Mouse (Mus musculus) hindbrain, embryonic 12.5 days (tissue): ENCODE measurements around the gene Aig1. TPM values are rescaled to one million over a fixed set of nuclear protein-coding genes. Genes with fewer than 3 reads are reported as not detected.

Experiments
- ATAC-seq: fragments of 200-750 bp; cut with Nextera tagmentation; 2 replicates; pipeline ENCODE4 v1.8.0; 2017; ENCODE audit warnings: moderate TSS enrichment; ENCODE audit not compliant: low FRiP score
- H3K27ac ChIP-seq: fragments of 300-500 bp; sonication (generic); 2 replicates; pipeline ENCODE4 v1.5.1; 2016; ENCODE audit warnings: mild to moderate bottlenecking
- H3K27me3 ChIP-seq: fragments of 300-500 bp; sonication (generic); 2 replicates; pipeline ENCODE4 v1.6.1; 2016; ENCODE audit warnings: mild to moderate bottlenecking
- H3K36me3 ChIP-seq: fragments of 300-500 bp; sonication (generic); 2 replicates; pipeline ENCODE4 v1.6.1; 2016; ENCODE audit warnings: mild to moderate bottlenecking
- H3K4me1 ChIP-seq: fragments of 300-500 bp; sonication (generic); 2 replicates; pipeline ENCODE4 v1.6.1; 2016
- H3K4me2 ChIP-seq: fragments of 300-500 bp; sonication (generic); replicated peaks from 2 replicates; pipeline ENCODE4 v1.6.1; 2016; ENCODE audit warnings: mild to moderate bottlenecking
- H3K4me3 ChIP-seq: fragments of 300-500 bp; sonication (generic); 2 replicates; pipeline ENCODE4 v1.5.1; 2016; ENCODE audit warnings: mild to moderate bottlenecking
- H3K9ac ChIP-seq: fragments of 300-500 bp; sonication (generic); 2 replicates; pipeline ENCODE4 v1.6.1; 2016; ENCODE audit warnings: mild to moderate bottlenecking, moderate library complexity
- H3K9me3 ChIP-seq: fragments of 300-500 bp; sonication (generic); replicated peaks from 2 replicates; pipeline ENCODE4 v1.6.1; 2016; ENCODE audit warnings: mild to moderate bottlenecking
- WGBS: fragments of 180-500 bp; shearing (Covaris S2); methylation state at CpG from one replicate; pipeline ENCODE4 v1.1.7; 2016; 5-methylcytosine and 5-hydroxymethylcytosine counted together
- polyA plus RNA-seq: library from polyadenylated mRNA; unstranded; fragments of >200 nt; fragmentation: Nextera tagmentation; extraction: Ambion mirVana; gene quantifications from 2 replicates; pipeline ENCODE4 v1.2.1, GENCODE M21; 2016

Gene Aig1
- polyA plus RNA-seq, 1 experiment from 2014 or later, result 43.1 TPM

GRCm38 (mm10) chr10:13652061-13652460 is 216.7 kb downstream of the Aig1 start:
- H3K9ac ChIP-seq, result no peak overlapping the region
- H3K4me2 ChIP-seq, result no peak overlapping the region
- H3K4me3 ChIP-seq, result no peak overlapping the region
- H3K4me1 ChIP-seq, result no peaks in the 10 kb centered on the region
- H3K27me3 ChIP-seq, result no peaks in the 10 kb centered on the region
- WGBS, result 94% methylated on average over 4 of the region's 4 CpGs
- no peak overlapping the region for H3K27ac ChIP-seq
- no peak for ATAC-seq
- H3K36me3 ChIP-seq, result no peaks in the 10 kb centered on the region
- no peaks in the 10 kb centered on the region for H3K9me3 ChIP-seq

GRCm38 (mm10) chr10:13641750-13642149 is 227.0 kb downstream of the Aig1 start:
- Histone ChIP-seq H3K36me3 (no peaks in the 10 kb centered on the region), H3K9me3 (no peaks in the 10 kb centered on the region), H3K4me3 (no peak overlapping the region), H3K4me2 (no peak overlapping the region), H3K27me3 (no peaks in the 10 kb centered on the region), H3K27ac (no peak overlapping the region), H3K4me1 (no peaks in the 10 kb centered on the region), H3K9ac (no peak overlapping the region)
- ATAC-seq, result no peak
- 21% methylated on average over 7 of the region's 7 CpGs for WGBS

- 70% methylated on average over 3 of the region's 3 CpGs for WGBS
- Histone ChIP-seq H3K27ac (no peak overlapping the region), H3K9ac (no peak overlapping the region), H3K4me1 (no peaks in the 10 kb centered on the region), H3K27me3 (no peaks in the 10 kb centered on the region), H3K36me3 (no peaks in the 10 kb centered on the region), H3K4me2 (no peak overlapping the region), H3K9me3 (no peaks in the 10 kb centered on the region; the same call in 1 of the 2 replicates), H3K4me3 (no peak overlapping the region)
- no peak for ATAC-seq
These were observed 237.0 kb downstream of the Aig1 start for GRCm38 (mm10) chr10:13631796-13632195.

DNA sequence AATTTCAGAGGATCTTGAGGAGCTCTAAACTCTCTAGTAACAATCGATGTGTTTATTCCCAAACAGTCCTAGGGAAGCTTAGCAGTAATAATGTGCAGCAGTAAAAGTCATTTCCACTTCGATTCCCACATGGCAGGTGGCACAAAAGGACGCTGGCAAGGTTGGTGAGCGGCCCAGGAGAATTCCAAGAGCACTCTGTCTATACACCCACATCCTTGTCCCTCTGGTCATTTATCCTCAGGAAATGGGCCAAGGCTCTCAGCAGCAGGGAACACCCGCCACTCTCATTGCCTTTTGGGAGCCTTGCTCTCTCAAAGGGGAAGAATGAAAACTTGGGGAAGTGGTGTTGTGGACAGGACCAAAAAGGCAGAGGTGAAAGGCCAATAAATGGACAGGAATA is 245.0 kb downstream of the Aig1 start:
- H3K4me3 ChIP-seq, result no peak overlapping the region
- ATAC-seq, result no peak
- no peaks in the 10 kb centered on the region for H3K9me3 ChIP-seq
- 85% methylated on average over 5 of the region's 5 CpGs for WGBS
- H3K4me2 ChIP-seq, result no peak overlapping the region
- H3K27ac ChIP-seq, result no peak overlapping the region
- H3K9ac ChIP-seq, result no peak overlapping the region
- no peaks in the 10 kb centered on the region for H3K4me1 ChIP-seq
- no peaks in the 10 kb centered on the region for H3K36me3 ChIP-seq
- H3K27me3 ChIP-seq, result no peaks in the 10 kb centered on the region

DNA sequence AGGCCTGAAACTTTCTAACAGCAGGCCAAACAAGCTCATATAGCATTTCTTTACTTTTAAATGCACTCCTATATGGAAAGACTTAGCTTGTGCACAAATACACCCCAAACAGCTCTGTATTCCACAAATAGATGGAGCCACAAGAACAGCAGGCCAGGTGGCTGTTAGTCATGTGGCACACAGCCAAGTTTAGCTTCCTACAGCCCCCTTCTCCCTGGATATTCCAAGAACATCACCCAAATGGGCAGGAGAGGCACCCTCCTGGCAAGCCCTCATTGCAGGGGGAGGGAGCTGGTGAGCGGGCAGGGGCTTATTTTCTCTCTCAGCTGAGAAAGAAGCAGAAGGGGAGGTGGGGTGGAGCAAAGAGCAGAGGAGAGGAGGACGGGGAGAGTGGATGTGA is 267.9 kb downstream of the Aig1 start:
- 69% methylated on average over 2 of the region's 2 CpGs for WGBS
- Histone ChIP-seq H3K9ac (no peak overlapping the region), H3K36me3 (no peaks in the 10 kb centered on the region), H3K4me2 (no peak overlapping the region), H3K27ac (no peak overlapping the region), H3K9me3 (peaks cover 5% of the 10 kb centered on the region; the same call in 1 of the 2 replicates), H3K27me3 (no peaks in the 10 kb centered on the region), H3K4me1 (no peaks in the 10 kb centered on the region), H3K4me3 (no peak overlapping the region)
- ATAC-seq, result no peak

DNA sequence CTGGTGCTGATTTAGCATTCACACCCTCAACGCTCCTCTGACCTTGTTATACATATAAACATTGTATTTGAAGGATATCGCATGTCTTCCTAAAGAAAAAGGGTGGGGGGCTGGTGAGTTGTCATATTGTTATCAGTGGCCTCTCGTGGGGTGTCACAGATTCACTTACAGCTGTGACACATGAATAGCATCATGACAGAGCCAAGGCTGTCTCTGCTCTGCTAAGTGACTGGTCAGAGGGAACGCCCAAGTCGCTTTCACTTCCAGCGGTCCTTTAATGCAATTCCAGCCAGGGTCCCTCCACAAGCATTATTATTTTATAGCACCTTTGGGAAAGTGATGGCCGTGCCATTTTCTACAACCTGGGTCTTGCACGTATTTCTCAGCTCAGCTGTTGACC is 271.3 kb downstream of the Aig1 start:
- H3K9ac ChIP-seq, result no peak overlapping the region
- no peaks in the 10 kb centered on the region for H3K36me3 ChIP-seq
- 72% methylated on average over 8 of the region's 8 CpGs for WGBS
- H3K9me3 ChIP-seq, result peaks cover 5% of the 10 kb centered on the region; the same call in 1 of the 2 replicates
- no peaks in the 10 kb centered on the region for H3K4me1 ChIP-seq
- H3K4me2 ChIP-seq, result no peak overlapping the region
- no peak for ATAC-seq
- H3K27ac ChIP-seq, result no peak overlapping the region
- no peaks in the 10 kb centered on the region for H3K27me3 ChIP-seq
- no peak overlapping the region for H3K4me3 ChIP-seq

Other genes with a start within 250 kb of the Aig1 start
- 6.5 and 8.3 TPM in 2 replicates for gene Hivep2, start 97.1 kb upstream of the Aig1 start, polyA plus RNA-seq